In genomic region chr7:140402818-140403217, GRCm38 (mm10) we compare ENCODE assay signal across 19 mouse cellular contexts. TPM values are rescaled to one million over a fixed set of nuclear protein-coding genes. Genes with fewer than 3 reads are reported as not detected.
DNase-seq lines count a peak whose midpoint lies in the region; ATAC-seq lines count a peak whose summit lies in the region.
"Had no signal": no experiment of that assay in that cellular context is flagged by ENCODE, and none has a peak within 500 bp of the region (broad histone marks: within the 10 kb centered on the region; RNA-seq: fewer than 3 reads in every experiment).

Olfr531 (minus strand) TSS chr7:140402918.

- peak; percentile 10 for DNase-seq in limb, embryonic 11.5 days (ENCODE audit: low spot score)
- no peak for DNase-seq in limb, embryonic 10.5 days (ENCODE audit: low spot score)
- DNase-seq: adrenal gland, adult 2 months; adrenal gland, adult 8-10 months; adrenal gland, postnatal 10 days; adrenal gland, postnatal 14 days; adrenal gland, postnatal 25 days; adrenal gland, postnatal 36 days; B cell, adult 2 months; cerebellum, adult 11 months; cerebellum, adult 11-12 months; cerebellum, adult 18-20 months; cerebellum, adult 2 months had no signal

- no peak within 1 kb of the TSS for H3K4me3 ChIP-seq in limb, embryonic 11.5 days (ENCODE audit: low read depth, low read length)
- no peak within 1 kb of the TSS for H3K4me3 ChIP-seq in limb, embryonic 10.5 days

- no peaks in the 10 kb centered on the region for H3K27me3 ChIP-seq in limb, embryonic 11.5 days (ENCODE audit: control insufficient read depth, insufficient read depth, low read length)
- H3K27me3 ChIP-seq in limb, embryonic 10.5 days (ENCODE audit: low read depth, poor library complexity, severe bottlenecking) = no peaks in the 10 kb centered on the region

- no peaks in the 10 kb centered on the region for H3K4me1 ChIP-seq in limb, embryonic 11.5 days (ENCODE audit: control insufficient read depth, insufficient read depth, low read length)
- no peaks in the 10 kb centered on the region for H3K4me1 ChIP-seq in limb, embryonic 10.5 days

- H3K9ac ChIP-seq in limb, embryonic 11.5 days (ENCODE audit: low read length) = no peak within 1 kb of the TSS

- H3K4me2 ChIP-seq in limb, embryonic 11.5 days (ENCODE audit: low read depth, severe bottlenecking) = no peak within 1 kb of the TSS

- H3K9me3 ChIP-seq in limb, embryonic 11.5 days (ENCODE audit: control insufficient read depth, low read length) = no peaks in the 10 kb centered on the region
- H3K9me3 ChIP-seq in limb, embryonic 10.5 days (replicated peaks) = no peaks in the 10 kb centered on the region
- H3K9me3 ChIP-seq: G1E had no signal

- WGBS in limb, embryonic 11.5 days = 84% methylated on average over 1 of the region's 1 CpGs
- WGBS in limb, embryonic 10.5 days = 87% methylated on average over 1 of the region's 1 CpGs

- ATAC-seq in limb, embryonic 11.5 days (ENCODE audit: insufficient number of reproducible peaks, low FRiP score, low TSS enrichment, low read depth) = no peak
- ATAC-seq: activated CD4-positive, CD25-positive, alpha-beta regulatory T cell, adult 4 months; CD4-positive, CD25-positive, alpha-beta regulatory T cell, adult 4 months; Patski had no signal

- H3K27ac ChIP-seq in limb, embryonic 11.5 days (replicated peaks; ENCODE audit: low read depth, low read length) = no peak within 1 kb of the TSS
- H3K27ac ChIP-seq in limb, embryonic 10.5 days = no peak within 1 kb of the TSS

- no peaks in the 10 kb centered on the region for H3K36me3 ChIP-seq in limb, embryonic 11.5 days (ENCODE audit: control insufficient read depth, insufficient read depth, low read length)
- H3K36me3 ChIP-seq in limb, embryonic 10.5 days = no peaks in the 10 kb centered on the region
- H3K36me3 ChIP-seq: G1E had no signal

RNA-seq across cellular contexts. Expression of gene Olfr531, which starts in this region (rescaled TPM):
- not detected in 2 replicates for polyA plus RNA-seq in limb, embryonic 11.5 days (2014; fragmentation: Nextera tagmentation; extraction: Ambion mirVana)
- polyA plus RNA-seq in limb, embryonic 10.5 days (2016; fragmentation: Nextera tagmentation; extraction: Ambion mirVana) = not detected in 2 replicates
- polyA plus RNA-seq: activated CD4-positive, CD25-positive, alpha-beta regulatory T cell, adult 4 months; adrenal gland, adult 2 months; brain, embryonic 14.5 days; C2C12; CD4-positive, CD25-positive, alpha-beta regulatory T cell, adult 4 months; cerebellum, adult 2 months; G1E; Patski had no signal

Comparison
In these comparisons a context has a peak if more than half of its experiments do, and no peak if none do; other contexts are left out.
1. Peak in DNase-seq in limb, embryonic 11.5 days; RNA of the gene not detected or under 1 TPM.